Mouse (Mus musculus): ENCODE data around the gene Prex1. TPM values are rescaled to one million over a fixed set of nuclear protein-coding genes. Genes with fewer than 3 reads are reported as not detected.

Gene Prex1
- 15.0 and 16.6 TPM in 2 replicates for polyA plus RNA-seq (2012; rRNA removed; ENCODE audit: low replicate concordance)

DNA sequence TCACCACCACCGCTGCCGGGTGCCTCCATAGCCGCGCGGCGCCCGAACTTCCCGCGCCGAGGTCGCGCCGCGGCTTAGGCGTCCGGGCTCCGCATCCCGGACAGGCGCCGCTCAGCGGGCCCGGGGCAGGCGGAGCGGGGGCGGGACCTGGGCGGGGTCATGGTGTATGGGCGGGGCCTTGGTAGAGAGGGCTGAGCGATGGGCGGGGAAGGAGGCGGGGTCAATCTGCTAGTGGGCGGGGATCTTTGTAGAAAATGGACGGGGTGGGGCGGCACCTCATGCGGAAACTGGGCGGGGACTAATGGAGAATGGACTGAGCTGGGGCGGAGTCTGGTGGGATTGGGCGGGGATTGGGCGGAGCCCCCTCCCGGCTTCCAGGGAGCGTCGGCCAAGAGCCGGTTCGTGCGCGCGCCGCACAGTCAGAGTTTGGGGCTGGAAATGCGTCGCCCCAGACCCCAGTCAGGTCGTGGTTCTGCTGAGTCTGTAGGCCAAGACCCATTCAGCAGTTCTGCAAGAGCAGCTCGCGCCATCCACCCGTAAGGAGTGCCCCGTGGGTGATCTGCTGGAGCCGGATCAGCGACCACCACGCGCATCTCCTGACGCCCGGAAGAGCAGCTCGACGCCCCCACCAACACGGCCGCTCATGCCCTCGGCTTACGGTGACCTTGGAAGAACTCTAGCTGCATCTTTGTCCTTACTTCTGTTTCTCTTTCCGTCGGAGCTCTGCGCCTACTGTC lies at the start of gene Prex1:
Gene Prex1, minus strand, starts transcription at position 143 of the 737 bp plus-strand sequence.

Other genes with a start within 250 kb of the Prex1 start
- 4.4 and 7.1 TPM in 2 replicates for gene Trp53rkb, start 78.7 kb upstream of the Prex1 start, polyA plus RNA-seq (2012; rRNA removed; ENCODE audit: low replicate concordance)
- gene Arfgef2, start 91.8 kb upstream of the Prex1 start, polyA plus RNA-seq (2012; rRNA removed; ENCODE audit: low replicate concordance): 7.9 and 11.0 TPM in 2 replicates
- 2.0 and 5.9 TPM in 2 replicates for gene Cse1l, start 192.2 kb upstream of the Prex1 start, polyA plus RNA-seq (2012; rRNA removed; ENCODE audit: low replicate concordance)